Mouse (Mus musculus) cerebellum, adult (tissue): ENCODE results near the gene Slc25a36.

ENCODE experiments used
- ATAC-seq: cut with Nextera tagmentation; 2 replicates; pipeline ENCODE4 v1.9.2; 2017; ENCODE audit warnings: mild to moderate bottlenecking, moderate library complexity, mixed read lengths; ENCODE audit not compliant: insufficient number of reproducible peaks, low FRiP score, low TSS enrichment

Slc25a36 gene

DNA sequence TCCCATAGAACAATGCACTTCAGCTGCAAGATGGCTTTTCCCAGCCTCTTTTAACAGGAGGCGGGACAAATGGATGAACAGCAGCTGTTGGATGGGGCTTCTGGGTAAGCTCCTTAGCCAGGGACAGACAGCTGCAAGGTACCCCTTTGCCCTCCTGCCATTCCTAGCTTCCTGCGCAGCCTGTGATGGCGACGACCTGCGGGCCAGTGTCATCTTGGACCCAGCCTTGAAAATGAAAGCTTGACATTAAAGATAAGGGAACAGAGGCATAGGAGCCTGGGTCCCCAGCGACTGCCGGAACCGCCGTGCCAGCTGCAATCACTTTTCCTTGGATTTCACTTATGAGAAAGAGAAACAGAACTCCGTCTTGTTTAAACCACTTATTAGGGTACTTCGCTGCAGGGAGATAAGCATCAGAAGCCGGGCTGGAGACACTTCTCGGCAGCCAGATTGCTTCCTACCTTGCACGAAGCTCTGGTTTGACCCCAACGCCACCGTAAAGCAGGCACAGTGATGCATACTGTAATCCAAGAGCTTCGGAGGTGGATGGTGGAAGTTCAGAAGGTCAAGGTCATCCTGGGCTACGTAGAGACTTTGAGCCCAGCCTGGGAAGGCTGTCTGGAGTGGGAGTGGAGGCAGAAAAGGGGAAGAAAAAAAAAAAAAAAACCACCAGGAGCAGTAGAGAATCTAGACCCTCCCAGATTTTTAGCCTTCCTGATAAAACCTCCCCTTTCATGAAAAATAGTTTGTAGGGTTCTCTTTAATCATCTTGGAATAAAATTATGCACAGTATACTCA lies 54.2 kb downstream of the Slc25a36 start:
- no peak for ATAC-seq

DNA sequence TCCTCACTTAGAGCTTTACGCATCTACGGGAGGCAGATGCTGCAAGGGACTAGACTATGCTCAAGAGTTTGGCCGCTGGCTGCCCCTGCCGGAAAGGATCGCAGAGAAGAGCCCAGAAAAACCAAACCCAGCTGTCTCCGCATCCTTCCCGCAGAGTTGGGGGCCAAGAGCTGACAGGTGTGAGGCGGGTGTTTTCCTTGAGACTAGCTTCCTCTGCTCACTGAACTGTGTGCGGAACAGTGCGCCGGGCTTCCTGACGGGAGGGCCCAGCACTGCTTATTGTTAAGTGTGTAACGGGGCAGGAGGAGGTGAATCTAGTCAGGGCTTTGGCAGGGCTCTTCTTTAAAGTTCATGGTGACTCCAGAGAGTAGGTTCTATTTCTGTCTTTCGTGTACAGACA lies 55.1 kb downstream of the Slc25a36 start:
- ATAC-seq = no peak

DNA sequence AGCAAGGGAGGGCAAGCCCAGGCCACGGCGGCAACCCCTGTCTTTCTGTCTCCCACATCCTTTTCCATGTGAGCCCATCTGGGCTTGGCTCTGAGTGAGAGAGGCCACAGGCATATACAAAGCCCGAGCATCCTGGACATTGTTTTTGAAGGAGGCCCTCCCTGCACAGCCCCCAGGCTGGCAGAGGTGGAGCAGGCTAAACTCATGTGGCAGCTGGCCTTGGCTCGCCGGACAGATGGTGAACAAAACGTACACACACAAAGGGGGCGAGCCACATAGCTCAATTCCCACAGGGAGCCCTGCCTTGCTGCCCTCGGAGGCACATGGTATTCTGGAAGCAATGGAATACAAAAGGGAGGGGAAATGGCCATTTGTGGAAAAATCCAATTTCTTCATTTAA lies 59.8 kb downstream of the Slc25a36 start:
- ATAC-seq = no peak

DNA sequence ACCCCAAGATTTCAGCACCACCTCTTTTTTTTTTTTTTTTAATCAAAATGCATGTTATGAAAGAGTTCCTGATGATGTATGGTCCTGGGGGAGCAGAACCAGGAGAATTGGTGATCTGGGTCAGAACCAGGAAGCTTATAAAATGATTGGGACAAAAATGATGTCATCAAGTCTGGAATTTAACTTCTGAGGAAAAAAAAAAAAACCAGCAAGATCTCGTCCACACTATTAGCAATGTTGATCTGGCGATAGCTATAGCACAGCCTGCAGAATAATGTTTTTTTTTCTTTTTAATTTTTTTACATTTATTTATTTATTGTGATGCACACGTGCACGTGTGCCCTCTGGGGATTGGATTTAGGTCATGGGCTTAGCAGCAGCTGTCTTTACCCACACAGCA lies 64.7 kb downstream of the Slc25a36 start:
- no peak for ATAC-seq

DNA sequence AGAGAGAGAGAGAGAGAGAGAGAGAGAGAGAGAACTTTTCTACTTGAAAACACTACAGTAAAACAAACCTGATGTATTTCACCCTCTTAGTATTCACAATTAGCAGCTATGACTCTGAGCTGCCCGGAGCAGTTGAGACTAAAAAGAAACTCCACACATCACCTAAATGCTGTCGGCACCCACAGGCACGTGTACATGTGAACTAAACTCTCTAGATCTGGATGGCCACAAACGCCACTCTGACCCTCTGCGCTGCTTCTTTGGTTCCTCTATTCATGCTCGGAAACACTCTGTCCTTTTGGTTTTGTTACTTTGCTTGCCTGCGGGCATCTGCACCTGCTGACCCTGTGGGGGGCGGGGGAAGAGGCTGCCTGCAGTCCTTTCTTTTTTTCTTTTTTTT lies 69.3 kb downstream of the Slc25a36 start:
- no peak for ATAC-seq

DNA sequence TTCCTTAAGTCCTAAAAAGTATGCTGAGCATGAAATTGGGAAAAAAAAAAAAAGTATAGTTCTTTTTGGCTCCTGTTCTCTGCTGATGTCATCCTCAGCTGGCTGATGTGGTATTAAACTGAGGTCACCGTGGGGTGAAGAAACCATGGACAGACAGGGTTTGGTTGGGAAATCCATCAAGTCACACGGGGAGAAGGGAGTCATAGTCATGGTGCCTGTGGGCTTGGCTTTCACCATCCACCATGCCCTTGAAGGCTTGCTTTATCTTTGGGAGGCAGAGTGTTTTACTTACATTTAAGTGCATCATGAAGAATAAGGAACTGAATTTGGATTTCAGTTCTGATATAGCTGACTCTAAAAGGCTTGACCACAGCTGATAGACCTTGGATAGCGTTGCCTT lies 72.9 kb downstream of the Slc25a36 start:
- no peak for ATAC-seq

DNA sequence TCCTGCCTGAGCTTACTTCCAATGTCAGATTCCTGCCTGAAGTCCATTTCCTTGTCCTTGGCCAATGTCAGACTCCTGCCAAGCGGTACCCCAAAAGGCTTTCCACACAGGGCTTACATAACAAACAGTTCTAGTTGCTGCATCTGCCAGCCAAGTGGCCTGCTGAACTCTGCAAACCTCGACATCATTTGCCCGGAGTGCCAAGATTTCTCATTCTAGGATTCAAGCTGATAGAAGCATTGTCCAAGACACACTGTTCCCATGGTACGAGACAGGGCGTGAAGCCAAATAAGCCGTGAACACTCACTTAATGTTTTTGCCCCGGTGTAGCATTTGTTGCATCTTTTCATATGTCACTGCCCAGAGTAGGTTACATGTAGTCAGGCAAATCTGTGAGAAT lies 74.3 kb downstream of the Slc25a36 start:
- no peak for ATAC-seq

DNA sequence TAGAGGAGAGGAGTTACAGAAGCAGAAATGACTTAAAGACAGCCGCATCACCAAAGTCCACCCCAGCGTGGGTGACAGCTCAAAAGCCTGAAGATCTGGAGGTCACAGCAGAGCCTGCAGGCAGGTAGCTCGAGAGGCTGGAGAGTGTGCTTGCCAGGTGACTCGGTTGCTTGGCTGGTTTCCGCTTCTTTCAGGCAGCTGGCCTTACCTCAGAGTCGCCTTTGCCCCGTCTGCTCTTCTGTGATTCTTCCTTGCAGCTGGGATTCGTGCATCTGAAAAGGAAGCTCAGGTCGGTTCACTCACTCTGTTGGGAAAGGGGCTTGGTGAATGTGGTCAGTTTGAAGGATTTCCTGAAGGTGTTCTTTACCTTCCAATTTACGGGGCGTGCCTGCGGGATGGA lies 83.6 kb downstream of the Slc25a36 start:
- ATAC-seq = no peak

DNA sequence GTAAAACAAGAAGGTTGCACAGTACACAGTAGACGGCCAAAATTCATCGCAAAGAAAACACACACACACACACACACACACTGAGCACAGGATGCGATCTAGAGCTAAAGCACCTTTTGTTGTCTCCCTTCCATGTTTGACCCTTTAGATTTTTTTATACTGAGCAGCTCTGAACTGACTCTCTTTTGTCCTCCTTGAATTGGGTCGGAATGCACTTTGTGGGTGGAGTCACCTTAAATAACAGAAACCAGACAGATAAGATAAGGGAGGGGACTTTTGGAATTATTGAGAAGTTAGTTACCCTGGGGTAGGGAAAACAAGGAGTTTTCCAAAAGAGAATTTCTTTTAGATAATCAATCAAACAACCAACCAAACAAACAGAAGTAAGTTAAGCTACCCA lies 85.0 kb downstream of the Slc25a36 start:
- no peak for ATAC-seq
